Mouse (Mus musculus) midbrain, embryonic 14.5 days (tissue): ENCODE results near the gene Sbsn. TPM values are rescaled to one million over a fixed set of nuclear protein-coding genes. Genes with fewer than 3 reads are reported as not detected.

Source experiments
- ATAC-seq: fragments of 200-750 bp; cut with Nextera tagmentation; 2 replicates; pipeline ENCODE4 v1.8.0; 2017; ENCODE audit warnings: moderate number of reproducible peaks, moderate library complexity; ENCODE audit not compliant: low FRiP score, low TSS enrichment
- DNase-seq: peaks from one replicate; pipeline ENCODE4 v3.0.0-alpha.2; 2015
- H3K27ac ChIP-seq: fragments of 300-500 bp; sonication (generic); replicated peaks from 2 replicates; pipeline ENCODE4 v1.5.1; 2014; ENCODE audit warnings: mild to moderate bottlenecking, low read depth, low read length, moderate library complexity
- H3K27me3 ChIP-seq: fragments of 300-500 bp; sonication (generic); 2 replicates; pipeline ENCODE4 v1.6.1; 2014; ENCODE audit warnings: low read length, control low read depth, mixed read lengths; ENCODE audit not compliant: control insufficient read depth, insufficient read depth
- H3K36me3 ChIP-seq: fragments of 300-500 bp; sonication (generic); 2 replicates; pipeline ENCODE4 v1.6.1; 2014; ENCODE audit warnings: low read length, control low read depth; ENCODE audit not compliant: control insufficient read depth, insufficient read depth
- H3K4me1 ChIP-seq: fragments of 300-500 bp; sonication (generic); 2 replicates; pipeline ENCODE4 v1.6.1; 2014; ENCODE audit warnings: mild to moderate bottlenecking, antibody characterized with exemption, low read length, control low read depth; ENCODE audit not compliant: control insufficient read depth, insufficient read depth
- H3K4me2 ChIP-seq: fragments of 300-500 bp; sonication (generic); 2 replicates; pipeline ENCODE4 v1.6.1; 2014; ENCODE audit warnings: mild to moderate bottlenecking, low read length, moderate library complexity
- H3K4me3 ChIP-seq: fragments of 300-500 bp; sonication (generic); replicated peaks from 2 replicates; pipeline ENCODE4 v1.5.1; 2014; ENCODE audit warnings: low read depth, low read length
- H3K9ac ChIP-seq: fragments of 300-500 bp; sonication (generic); replicated peaks from 2 replicates; pipeline ENCODE4 v1.6.1; 2014; ENCODE audit warnings: mild to moderate bottlenecking, low read length, moderate library complexity
- H3K9me3 ChIP-seq: fragments of 300-500 bp; sonication (generic); 2 replicates; pipeline ENCODE4 v1.6.1; 2016; ENCODE audit warnings: low read length, control low read depth, mixed read lengths; ENCODE audit not compliant: control insufficient read depth
- WGBS: fragments of 180-500 bp; shearing (Covaris S2); extraction: QIAGEN DNeasy Blood & Tissue Kit; methylation state at CpG from one replicate; pipeline ENCODE4 v1.1.7; 2014; 5-methylcytosine and 5-hydroxymethylcytosine counted together
- polyA plus RNA-seq: library from polyadenylated mRNA; unstranded; fragments of >200 nt; fragmentation: Nextera tagmentation; extraction: Ambion mirVana; gene quantifications from 2 replicates; pipeline ENCODE4 v1.2.1, GENCODE M21; 2014

Gene Sbsn
- polyA plus RNA-seq, 1 experiment from 2014 or later, result 0.82 TPM

DNA sequence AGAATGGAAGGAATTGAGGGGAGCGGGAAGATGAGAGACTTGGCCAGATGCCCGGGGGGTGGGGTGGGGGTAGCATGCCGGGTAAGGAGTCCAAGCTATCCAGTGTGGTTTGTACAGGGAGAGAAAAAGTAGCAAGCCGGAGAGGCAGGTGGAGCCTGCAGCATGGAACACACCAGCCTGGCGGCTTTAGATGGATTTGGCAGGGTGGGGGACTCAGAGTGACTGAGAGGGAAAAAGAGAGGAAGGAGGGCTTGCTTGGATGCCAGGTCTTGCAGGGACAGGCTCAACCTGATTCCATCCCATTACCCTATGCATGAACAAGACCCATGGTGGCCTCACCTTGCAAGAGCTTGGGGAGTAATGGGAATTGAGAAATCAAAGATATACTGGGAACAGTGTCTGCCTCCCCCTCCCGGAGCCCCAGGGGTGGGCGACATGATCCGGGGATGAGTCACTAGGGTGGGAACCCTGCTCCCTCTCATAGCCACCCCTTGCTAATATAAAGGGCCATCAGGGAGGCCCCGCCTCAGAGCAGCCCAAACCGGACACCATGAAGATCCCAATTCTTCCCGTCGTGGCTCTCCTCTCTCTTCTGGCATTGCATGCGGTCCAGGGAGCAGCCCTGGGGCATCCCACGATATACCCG is 36.2 kb downstream of the Sbsn start, which contains the start of gene Krtdap:
Krtdap (plus strand) TSS at position 520 of the 646 bp plus-strand sequence.
- H3K27me3 ChIP-seq, result no peaks in the 10 kb centered on the region
- ATAC-seq (no peak), DNase-seq (no peak)
- no peak within 1 kb of the TSS for H3K27ac ChIP-seq
- H3K36me3 ChIP-seq, result no peaks in the 10 kb centered on the region
- 50% methylated on average over 15 of the region's 15 CpGs for WGBS
- no peak within 1 kb of the TSS for H3K4me3 ChIP-seq
- no peak within 1 kb of the TSS for H3K9ac ChIP-seq
- H3K4me1 ChIP-seq, result no peaks in the 10 kb centered on the region
- H3K9me3 ChIP-seq, result no peaks in the 10 kb centered on the region
- H3K4me2 ChIP-seq, result no peak within 1 kb of the TSS

DNA sequence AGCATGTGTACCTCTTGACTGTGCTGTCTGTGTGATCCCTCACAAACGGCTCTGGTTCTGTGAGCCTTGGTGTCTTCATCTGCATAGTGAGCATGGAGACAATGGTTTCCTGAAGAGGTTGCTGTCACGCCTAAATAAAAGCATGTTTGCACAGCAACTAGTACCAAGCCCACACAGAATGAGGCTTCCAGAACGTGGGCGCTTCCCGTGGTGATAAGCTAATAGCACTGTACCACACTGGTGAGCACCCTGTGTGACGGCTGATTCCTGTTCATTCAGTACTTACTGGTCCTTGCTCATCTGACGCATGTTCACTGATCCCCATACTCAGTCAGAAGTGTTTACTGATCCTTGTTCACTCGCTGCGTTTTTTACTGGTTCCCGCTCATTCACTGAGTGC is 38.9 kb downstream of the Sbsn start:
- no peak overlapping the region for H3K4me3 ChIP-seq
- no peaks in the 10 kb centered on the region for H3K4me1 ChIP-seq
- H3K9me3 ChIP-seq, result no peaks in the 10 kb centered on the region
- H3K27ac ChIP-seq, result no peak overlapping the region
- H3K9ac ChIP-seq, result no peak overlapping the region
- ATAC-seq (no peak), DNase-seq (no peak)
- 77% methylated on average over 10 of the region's 10 CpGs for WGBS
- H3K36me3 ChIP-seq, result no peaks in the 10 kb centered on the region
- no peak overlapping the region for H3K4me2 ChIP-seq
- H3K27me3 ChIP-seq, result no peaks in the 10 kb centered on the region

DNA sequence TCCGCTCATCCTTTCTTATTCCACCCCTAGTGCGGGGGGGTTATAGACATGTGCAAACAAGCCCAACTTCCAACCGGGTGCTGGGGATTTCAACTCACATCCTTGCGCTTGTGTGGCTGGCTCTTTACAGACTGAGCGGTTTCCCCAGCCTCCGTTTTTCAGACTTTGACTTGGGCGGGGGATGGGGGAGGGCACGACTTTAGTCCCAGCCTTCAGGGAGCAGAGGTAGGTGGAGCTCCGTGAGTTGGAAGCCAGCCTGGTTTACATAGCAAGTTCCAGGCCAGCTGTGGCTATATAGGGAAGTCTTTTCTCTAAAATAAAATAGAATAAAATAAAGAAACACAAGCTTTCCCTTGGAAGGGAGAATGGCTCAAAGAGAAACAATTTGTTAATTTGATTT is 40.6 kb downstream of the Sbsn start:
- Histone ChIP-seq H3K27me3 (no peaks in the 10 kb centered on the region), H3K4me1 (no peaks in the 10 kb centered on the region), H3K27ac (no peak overlapping the region), H3K9me3 (no peaks in the 10 kb centered on the region), H3K4me2 (no peak overlapping the region), H3K36me3 (no peaks in the 10 kb centered on the region), H3K9ac (no peak overlapping the region), H3K4me3 (no peak overlapping the region)
- DNase-seq (no peak), ATAC-seq (no peak)
- 26% methylated on average over 9 of the region's 9 CpGs for WGBS

DNA sequence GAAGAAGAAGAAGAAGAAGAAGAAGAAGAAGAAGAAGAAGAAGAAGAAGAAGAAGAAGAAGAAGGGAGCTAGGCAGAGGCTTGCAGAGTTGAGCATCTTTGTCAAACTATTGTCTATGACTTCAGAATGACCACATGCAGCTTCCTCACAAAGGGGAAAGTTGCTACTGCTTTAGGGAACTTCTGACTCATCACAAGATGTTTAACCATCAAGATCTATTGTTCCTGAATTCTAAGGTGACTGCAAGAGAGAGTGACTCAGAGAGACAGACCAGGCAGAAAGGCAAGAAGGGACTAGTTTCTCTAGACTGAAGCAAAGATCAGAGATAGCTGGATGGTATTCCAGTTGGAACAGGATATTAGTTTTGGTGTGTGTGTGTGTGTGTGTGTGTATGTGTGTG is 43.6 kb downstream of the Sbsn start:
- H3K9ac ChIP-seq, result no peak overlapping the region
- H3K27me3 ChIP-seq, result no peaks in the 10 kb centered on the region
- no peak overlapping the region for H3K27ac ChIP-seq
- H3K4me1 ChIP-seq, result no peaks in the 10 kb centered on the region
- no peaks in the 10 kb centered on the region for H3K36me3 ChIP-seq
- no peaks in the 10 kb centered on the region for H3K9me3 ChIP-seq
- no peak for DNase-seq
- ATAC-seq, result no peak
- no peak overlapping the region for H3K4me2 ChIP-seq
- no peak overlapping the region for H3K4me3 ChIP-seq

DNA sequence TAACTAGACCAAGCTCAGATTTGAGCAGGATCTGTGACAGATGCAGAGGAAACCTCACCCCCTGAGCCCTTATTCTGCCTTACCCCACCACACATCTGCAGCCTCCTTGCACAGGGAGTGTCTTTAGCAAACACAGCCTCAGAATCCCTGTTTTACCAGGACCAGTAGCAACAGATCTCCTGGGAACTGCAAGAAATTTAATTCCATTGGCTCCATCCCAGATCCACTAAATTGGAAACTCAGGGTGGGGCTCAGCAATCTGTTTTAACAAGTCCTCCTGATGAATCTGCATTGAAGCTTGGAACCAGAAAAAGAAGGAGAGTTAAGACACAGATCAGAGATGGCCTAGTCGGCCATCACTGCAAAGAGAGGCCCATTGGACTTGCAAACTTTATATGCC is 45.5 kb downstream of the Sbsn start:
- no peak overlapping the region for H3K4me3 ChIP-seq
- H3K27ac ChIP-seq, result no peak overlapping the region
- no peak overlapping the region for H3K9ac ChIP-seq
- H3K9me3 ChIP-seq, result 0 out of 2 replicates have a peak, but pooled peaks cover 2% of the 10 kb centered on the region
- 90% methylated on average over 1 of the region's 1 CpGs for WGBS
- no peak overlapping the region for H3K4me2 ChIP-seq
- no peaks in the 10 kb centered on the region for H3K4me1 ChIP-seq
- no peaks in the 10 kb centered on the region for H3K36me3 ChIP-seq
- ATAC-seq (no peak), DNase-seq (no peak)
- no peaks in the 10 kb centered on the region for H3K27me3 ChIP-seq

DNA sequence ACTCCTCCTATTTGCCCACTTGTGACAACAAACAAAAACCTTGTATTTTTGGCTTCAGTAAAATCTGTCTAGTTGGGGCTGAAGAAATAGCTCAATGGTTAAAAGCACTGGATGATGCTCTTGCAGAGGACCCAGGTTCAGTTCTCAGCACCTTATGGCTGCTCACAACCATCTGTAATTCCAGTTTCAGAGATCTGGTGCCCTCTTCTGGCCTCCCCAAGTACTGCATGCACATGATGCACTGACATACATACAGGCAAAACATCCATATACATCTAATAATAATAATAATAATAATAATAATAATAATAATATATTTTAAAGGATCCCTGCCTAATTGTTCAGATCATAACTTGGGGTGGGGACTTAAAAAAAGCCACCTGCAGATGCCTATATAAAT is 49.4 kb downstream of the Sbsn start:
- Histone ChIP-seq H3K9ac (no peak overlapping the region), H3K27ac (no peak overlapping the region), H3K36me3 (no peaks in the 10 kb centered on the region), H3K4me2 (no peak overlapping the region), H3K4me3 (no peak overlapping the region), H3K9me3 (0 out of 2 replicates have a peak, but pooled peaks cover 6% of the 10 kb centered on the region), H3K4me1 (no peaks in the 10 kb centered on the region), H3K27me3 (no peaks in the 10 kb centered on the region)
- no peak for DNase-seq
- ATAC-seq, result no peak

DNA sequence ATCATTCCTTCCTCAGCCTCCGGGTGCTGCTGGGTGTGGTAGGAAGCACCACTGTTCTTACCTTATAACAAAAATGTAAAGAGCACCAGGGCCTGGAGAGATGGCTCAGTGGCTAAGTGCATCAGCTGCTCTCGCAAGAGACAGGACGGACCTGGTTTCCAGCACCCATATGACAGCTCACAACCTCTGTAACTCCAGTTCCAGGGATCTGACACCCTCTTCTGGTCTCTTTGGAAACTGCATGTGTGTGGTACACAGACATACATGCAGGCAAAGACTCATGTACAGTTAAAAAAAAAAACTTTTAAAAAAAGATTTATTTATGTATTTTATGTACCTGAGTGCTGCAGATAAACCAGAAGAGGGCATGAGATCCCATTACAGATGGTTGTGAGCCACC is 52.0 kb downstream of the Sbsn start:
- no peak overlapping the region for H3K4me3 ChIP-seq
- H3K36me3 ChIP-seq, result no peaks in the 10 kb centered on the region
- H3K9me3 ChIP-seq, result 0 out of 2 replicates have a peak, but pooled peaks cover 6% of the 10 kb centered on the region
- 95% methylated on average over 3 of the region's 3 CpGs for WGBS
- no peak overlapping the region for H3K9ac ChIP-seq
- no peaks in the 10 kb centered on the region for H3K27me3 ChIP-seq
- H3K4me1 ChIP-seq, result no peaks in the 10 kb centered on the region
- ATAC-seq, result no peak
- no peak overlapping the region for H3K27ac ChIP-seq
- no peak for DNase-seq
- no peak overlapping the region for H3K4me2 ChIP-seq

- WGBS, result 84% methylated on average over 9 of the region's 9 CpGs
- H3K4me1 ChIP-seq, result no peaks in the 10 kb centered on the region
- no peak for ATAC-seq
These were observed 52.9 kb downstream of the Sbsn start for GRCm38 (mm10) chr7:30804026-30804715.

More at GRCm38 (mm10) chr7:30804026-30804715, 52.9 kb downstream of the Sbsn start:
- Histone ChIP-seq H3K4me2 (no peak overlapping the region), H3K9me3 (0 out of 2 replicates have a peak, but pooled peaks cover 6% of the 10 kb centered on the region), H3K4me3 (no peak overlapping the region), H3K27me3 (no peaks in the 10 kb centered on the region), H3K27ac (no peak overlapping the region), H3K9ac (no peak overlapping the region), H3K36me3 (no peaks in the 10 kb centered on the region)
- DNase-seq, result no peak
